Mouse (Mus musculus): ENCODE measurements around the gene Cntnap2.

Gene Cntnap2

GRCm38 (mm10) chr6:46696187-46696586 is 1637.0 kb downstream of the Cntnap2 start:
- no peak for DNase-seq (ENCODE audit: low spot score)

GRCm38 (mm10) chr6:46699343-46699742 is 1640.2 kb downstream of the Cntnap2 start:
- no peak for DNase-seq (ENCODE audit: low spot score)

GRCm38 (mm10) chr6:46704293-46705170 is 1645.4 kb downstream of the Cntnap2 start:
- DNase-seq (ENCODE audit: low spot score): no peak

- DNase-seq (ENCODE audit: low spot score): no peak
These were observed 1646.8 kb downstream of the Cntnap2 start for GRCm38 (mm10) chr6:46705926-46706325.

- no peak for DNase-seq (ENCODE audit: low spot score)
These were observed 1657.4 kb downstream of the Cntnap2 start for GRCm38 (mm10) chr6:46716576-46716975.

- DNase-seq (ENCODE audit: low spot score): no peak
These were observed 1674.6 kb downstream of the Cntnap2 start for GRCm38 (mm10) chr6:46733794-46734193.

- no peak for DNase-seq (ENCODE audit: low spot score)
These were observed 1689.3 kb downstream of the Cntnap2 start for GRCm38 (mm10) chr6:46748448-46748847.

- no peak for DNase-seq (ENCODE audit: low spot score)
These were observed 1704.3 kb downstream of the Cntnap2 start for GRCm38 (mm10) chr6:46763481-46763880.

GRCm38 (mm10) chr6:46774529-46774928 is 1715.4 kb downstream of the Cntnap2 start:
- no peak for DNase-seq (ENCODE audit: low spot score)

GRCm38 (mm10) chr6:46802264-46803110 is 1743.3 kb downstream of the Cntnap2 start:
- no peak for DNase-seq (ENCODE audit: low spot score)

GRCm38 (mm10) chr6:46856635-46857034 is 1797.5 kb downstream of the Cntnap2 start:
- no peak for DNase-seq (ENCODE audit: low spot score)

- peak; percentile 3 for DNase-seq (ENCODE audit: low spot score)
These were observed 1801.9 kb downstream of the Cntnap2 start for GRCm38 (mm10) chr6:46861076-46861475.

GRCm38 (mm10) chr6:46866317-46866716 is 1807.2 kb downstream of the Cntnap2 start:
- DNase-seq (ENCODE audit: low spot score): no peak

GRCm38 (mm10) chr6:46886230-46886629 is 1827.1 kb downstream of the Cntnap2 start:
- DNase-seq (ENCODE audit: low spot score): no peak

GRCm38 (mm10) chr6:46909167-46909566 is 1850.0 kb downstream of the Cntnap2 start:
- DNase-seq (ENCODE audit: low spot score): no peak

- no peak for DNase-seq (ENCODE audit: low spot score)
These were observed 1859.6 kb downstream of the Cntnap2 start for GRCm38 (mm10) chr6:46918701-46919274.

GRCm38 (mm10) chr6:46919973-46920372 is 1860.8 kb downstream of the Cntnap2 start:
- no peak for DNase-seq (ENCODE audit: low spot score)

- no peak for DNase-seq (ENCODE audit: low spot score)
These were observed 1865.6 kb downstream of the Cntnap2 start for GRCm38 (mm10) chr6:46924709-46925108.

- DNase-seq (ENCODE audit: low spot score): no peak
These were observed 1886.5 kb downstream of the Cntnap2 start for GRCm38 (mm10) chr6:46945703-46946102.

GRCm38 (mm10) chr6:46961022-46961686 is 1902.0 kb downstream of the Cntnap2 start:
- peak; percentile 74 for DNase-seq (ENCODE audit: low spot score)

- DNase-seq (ENCODE audit: low spot score): no peak
These were observed 1904.1 kb downstream of the Cntnap2 start for GRCm38 (mm10) chr6:46963261-46963660.

GRCm38 (mm10) chr6:46963693-46964092 is 1904.5 kb downstream of the Cntnap2 start:
- no peak for DNase-seq (ENCODE audit: low spot score)
